Mouse (Mus musculus): ENCODE measurements at regions not wholly inside any gene's neighbourhood (a gene's known extent, or its start where the extent isn't known, plus 50 kb on each side); places are given as distances from the start of the nearest gene placed in this dataset.

GRCm38 (mm10) chr4:34420970-34421369 is 129.8 kb upstream of the Akirin2 start:
- Histone ChIP-seq H3K27me3 (ENCODE audit: insufficient read depth, low read length) (no peaks in the 10 kb centered on the region), H3K9ac (no peak overlapping the region), H3K27ac (ENCODE audit: low read depth, low read length) (no peak overlapping the region), H3K4me3 (ENCODE audit: low read depth, low read length) (no peak overlapping the region), H3K4me2 (ENCODE audit: low read depth) (no peak overlapping the region), H3K36me3 (ENCODE audit: insufficient read depth) (no peaks in the 10 kb centered on the region), H3K9me3 (ENCODE audit: low read length) (no peaks in the 10 kb centered on the region), H3K4me1 (ENCODE audit: insufficient read depth) (no peaks in the 10 kb centered on the region)
- TF ChIP-seq CTCF (IDR thresholded peaks at IDR 0.05; ENCODE audit: low read depth): no peak
- ATAC-seq (no peak), DNase-seq (no peak)
- 67% methylated on average over 6 of the region's 6 CpGs for WGBS

DNA sequence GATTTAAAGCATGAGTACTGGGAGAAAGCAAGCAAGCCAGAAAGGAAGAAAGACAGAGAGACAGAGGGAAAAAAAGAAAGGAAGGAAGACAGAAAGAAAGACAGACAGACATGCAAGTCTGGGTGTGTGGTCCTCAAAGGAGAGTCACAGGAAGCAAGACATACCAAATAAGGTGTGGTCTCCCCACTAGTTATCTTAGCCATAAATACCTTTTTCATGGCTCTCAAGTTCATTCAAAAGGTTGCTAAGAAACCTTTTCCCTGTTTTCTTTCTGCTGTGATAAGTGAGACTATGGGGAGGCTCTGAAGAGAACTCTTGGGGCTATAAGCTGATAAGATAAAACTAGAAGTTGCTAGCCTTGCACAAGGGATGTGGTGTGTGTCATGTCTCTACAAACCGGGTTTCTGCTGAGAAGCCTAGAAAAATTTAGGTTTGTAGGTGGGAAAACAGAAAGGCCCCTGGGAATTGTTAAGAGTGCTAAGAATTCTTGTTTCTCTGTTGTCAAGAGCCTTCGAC is 126.5 kb upstream of the Akirin2 start:
- Histone ChIP-seq H3K4me1 (ENCODE audit: insufficient read depth) (no peaks in the 10 kb centered on the region), H3K4me3 (ENCODE audit: low read depth, low read length) (no peak overlapping the region)

DNA sequence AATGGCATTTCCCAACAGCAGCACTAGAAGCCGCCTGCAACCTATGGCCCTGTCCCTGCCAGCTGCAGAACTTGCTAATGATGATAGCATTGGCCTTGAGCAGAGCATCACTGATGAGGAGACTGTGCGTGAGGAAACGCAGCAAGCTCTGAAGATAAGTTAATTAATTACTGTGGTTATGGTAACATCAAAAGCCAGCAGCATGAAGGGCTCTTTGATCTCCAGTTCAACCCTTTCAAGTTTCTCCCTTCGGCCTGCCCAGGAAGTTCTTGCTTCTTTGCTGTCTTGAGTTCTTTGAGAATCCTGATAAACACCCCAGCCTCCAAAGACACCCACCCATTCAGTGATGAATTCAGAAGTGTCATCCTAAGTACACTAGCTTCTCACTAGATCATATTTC is 121.7 kb upstream of the Akirin2 start:
- Histone ChIP-seq H3K36me3 (ENCODE audit: insufficient read depth) (no peaks in the 10 kb centered on the region), H3K27me3 (ENCODE audit: insufficient read depth, low read length) (no peaks in the 10 kb centered on the region), H3K4me1 (ENCODE audit: insufficient read depth) (no peaks in the 10 kb centered on the region), H3K9me3 (ENCODE audit: low read length) (no peaks in the 10 kb centered on the region), H3K4me2 (ENCODE audit: low read depth) (no peak overlapping the region), H3K4me3 (ENCODE audit: low read depth, low read length) (no peak overlapping the region), H3K9ac (no peak overlapping the region), H3K27ac (ENCODE audit: low read depth, low read length) (no peak overlapping the region)
- ATAC-seq (no peak), DNase-seq (no peak)
- 57% methylated on average over 4 of the region's 4 CpGs for WGBS
- no peak for TF ChIP-seq CTCF (IDR thresholded peaks at IDR 0.05; ENCODE audit: low read depth)

More for the DNA sequence above, 126.5 kb upstream of the Akirin2 start:
- Histone ChIP-seq H3K9ac (no peak overlapping the region), H3K4me2 (ENCODE audit: low read depth) (no peak overlapping the region), H3K27me3 (ENCODE audit: insufficient read depth, low read length) (no peaks in the 10 kb centered on the region), H3K36me3 (ENCODE audit: insufficient read depth) (no peaks in the 10 kb centered on the region), H3K9me3 (ENCODE audit: low read length) (no peaks in the 10 kb centered on the region), H3K27ac (ENCODE audit: low read depth, low read length) (no peak overlapping the region)
- no peak for TF ChIP-seq CTCF (IDR thresholded peaks at IDR 0.05; ENCODE audit: low read depth)
- DNase-seq (no peak), ATAC-seq (no peak)
- 82% methylated on average over 2 of the region's 2 CpGs for WGBS

GRCm38 (mm10) chr4:34429456-34430235 is 121.1 kb upstream of the Akirin2 start:
- H3K9ac ChIP-seq: no peak overlapping the region
- no peak overlapping the region for H3K27ac ChIP-seq (ENCODE audit: low read depth, low read length)
- no peaks in the 10 kb centered on the region for H3K36me3 ChIP-seq (ENCODE audit: insufficient read depth)
- H3K9me3 ChIP-seq (ENCODE audit: low read length): no peaks in the 10 kb centered on the region
- DNase-seq (no peak), ATAC-seq (no peak)
- H3K4me2 ChIP-seq (ENCODE audit: low read depth): no peak overlapping the region
- no peaks in the 10 kb centered on the region for H3K4me1 ChIP-seq (ENCODE audit: insufficient read depth)
- H3K4me3 ChIP-seq (ENCODE audit: low read depth, low read length): no peak overlapping the region
- WGBS: 75% methylated on average over 22 of the region's 22 CpGs
- TF ChIP-seq CTCF (IDR thresholded peaks at IDR 0.05; ENCODE audit: low read depth): no peak
- no peaks in the 10 kb centered on the region for H3K27me3 ChIP-seq (ENCODE audit: insufficient read depth, low read length)

DNA sequence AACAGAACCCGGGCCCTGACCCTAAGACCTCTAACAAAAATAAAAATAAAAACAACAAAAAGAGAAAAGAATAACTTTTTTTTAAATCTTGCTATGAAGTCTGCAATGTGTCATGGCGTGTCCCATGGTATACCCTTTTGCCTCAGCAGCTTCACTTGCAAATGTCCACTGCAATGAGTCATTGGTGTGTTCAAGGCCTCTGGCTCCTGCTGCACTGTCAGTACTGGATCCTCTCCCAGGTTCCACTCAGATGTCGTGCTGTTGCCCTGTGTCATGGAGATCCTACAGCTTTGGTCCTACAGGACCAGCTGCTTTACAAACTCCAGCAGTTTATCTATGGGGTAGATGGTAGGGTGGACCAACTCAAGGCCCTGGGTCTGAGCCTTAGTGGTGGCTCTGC is 113.4 kb upstream of the Akirin2 start:
- Histone ChIP-seq H3K4me1 (ENCODE audit: insufficient read depth) (no peaks in the 10 kb centered on the region), H3K4me3 (ENCODE audit: low read depth, low read length) (no peak overlapping the region), H3K36me3 (ENCODE audit: insufficient read depth) (no peaks in the 10 kb centered on the region), H3K27me3 (ENCODE audit: insufficient read depth, low read length) (no peaks in the 10 kb centered on the region), H3K4me2 (ENCODE audit: low read depth) (no peak overlapping the region), H3K9ac (no peak overlapping the region), H3K9me3 (ENCODE audit: low read length) (no peaks in the 10 kb centered on the region), H3K27ac (ENCODE audit: low read depth, low read length) (no peak overlapping the region)
- 88% methylated on average over 3 of the region's 3 CpGs for WGBS
- ATAC-seq: no peak
- TF ChIP-seq CTCF (IDR thresholded peaks at IDR 0.05; ENCODE audit: low read depth): no peak
- no peak for DNase-seq

GRCm38 (mm10) chr4:34449582-34449981 is 101.2 kb upstream of the Akirin2 start:
- 89% methylated on average over 7 of the region's 7 CpGs for WGBS
- DNase-seq: no peak
- no peaks in the 10 kb centered on the region for H3K9me3 ChIP-seq (ENCODE audit: low read length)
- no peak for ATAC-seq
- no peaks in the 10 kb centered on the region for H3K36me3 ChIP-seq (ENCODE audit: insufficient read depth)
- no peaks in the 10 kb centered on the region for H3K27me3 ChIP-seq (ENCODE audit: insufficient read depth, low read length)
- TF ChIP-seq CTCF (IDR thresholded peaks at IDR 0.05; ENCODE audit: low read depth): no peak
- H3K4me3 ChIP-seq (ENCODE audit: low read depth, low read length): no peak overlapping the region
- H3K4me2 ChIP-seq (ENCODE audit: low read depth): no peak overlapping the region
- no peak overlapping the region for H3K27ac ChIP-seq (ENCODE audit: low read depth, low read length)
- no peaks in the 10 kb centered on the region for H3K4me1 ChIP-seq (ENCODE audit: insufficient read depth)
- no peak overlapping the region for H3K9ac ChIP-seq

- Histone ChIP-seq H3K27me3 (ENCODE audit: insufficient read depth, low read length) (no peaks in the 10 kb centered on the region), H3K4me3 (ENCODE audit: low read depth, low read length) (no peak overlapping the region), H3K4me1 (ENCODE audit: insufficient read depth) (no peaks in the 10 kb centered on the region), H3K36me3 (ENCODE audit: insufficient read depth) (no peaks in the 10 kb centered on the region), H3K27ac (ENCODE audit: low read depth, low read length) (no peak overlapping the region), H3K9me3 (ENCODE audit: low read length) (no peaks in the 10 kb centered on the region), H3K9ac (no peak overlapping the region), H3K4me2 (ENCODE audit: low read depth) (no peak overlapping the region)
- WGBS: 89% methylated on average over 4 of the region's 4 CpGs
- ATAC-seq: no peak
- TF ChIP-seq CTCF (IDR thresholded peaks at IDR 0.05; ENCODE audit: low read depth): no peak
- DNase-seq: no peak
Measured at GRCm38 (mm10) chr4:34462591-34462990, 88.1 kb upstream of the Akirin2 start.
